Mouse (Mus musculus) gonadal fat pad, adult 2 months (tissue): ENCODE data around the gene Zbp1. TPM values are rescaled to one million over a fixed set of nuclear protein-coding genes. Genes with fewer than 3 reads are reported as not detected.

Experiments
- DNase-seq: peaks from one replicate; pipeline ENCODE4 v3.0.0-alpha.2; 2012; ENCODE audit warnings: low read depth
- polyA plus RNA-seq: library from polyadenylated mRNA; depleted of rRNA; stranded (reverse); fragments of >200 nt; gene quantifications from 2 replicates; pipeline ENCODE4 v1.2.3, GENCODE M21; 2012

Gene Zbp1
- polyA plus RNA-seq, 1 experiment, result 3.3 TPM

GRCm38 (mm10) chr2:173247197-173247596, 28.5 kb upstream of the Zbp1 start:
- DNase-seq, result no peak

GRCm38 (mm10) chr2:173246688-173247087, 28.0 kb upstream of the Zbp1 start:
- no peak for DNase-seq

GRCm38 (mm10) chr2:173245258-173245657, 26.5 kb upstream of the Zbp1 start:
- DNase-seq, result no peak

- no peak for DNase-seq
These were observed 25.4 kb upstream of the Zbp1 start for GRCm38 (mm10) chr2:173244108-173244507.

GRCm38 (mm10) chr2:173243616-173244015, 24.9 kb upstream of the Zbp1 start:
- no peak for DNase-seq

- no peak for DNase-seq
These were observed 24.2 kb upstream of the Zbp1 start for GRCm38 (mm10) chr2:173242874-173243273.

- no peak for DNase-seq
These were observed 22.0 kb upstream of the Zbp1 start for GRCm38 (mm10) chr2:173240738-173241137.

- DNase-seq, result no peak
These were observed 19.8 kb upstream of the Zbp1 start for GRCm38 (mm10) chr2:173238522-173238921.

GRCm38 (mm10) chr2:173235435-173236332, 17.0 kb upstream of the Zbp1 start:
- no peak for DNase-seq

GRCm38 (mm10) chr2:173232766-173233099, 14.0 kb upstream of the Zbp1 start:
- no peak for DNase-seq

GRCm38 (mm10) chr2:173232065-173232765, 13.5 kb upstream of the Zbp1 start:
- DNase-seq, result no peak

- no peak for DNase-seq
These were observed 11.0 kb upstream of the Zbp1 start for GRCm38 (mm10) chr2:173229578-173230224.

GRCm38 (mm10) chr2:173228567-173228966, 9.8 kb upstream of the Zbp1 start:
- no peak for DNase-seq

- DNase-seq, result no peak
These were observed 8.1 kb upstream of the Zbp1 start for GRCm38 (mm10) chr2:173226792-173227191.

- no peak for DNase-seq
These were observed 7.2 kb upstream of the Zbp1 start for GRCm38 (mm10) chr2:173225906-173226305.

- DNase-seq, result no peak
These were observed 6.1 kb upstream of the Zbp1 start for GRCm38 (mm10) chr2:173224832-173225231.

- no peak for DNase-seq
These were observed 5.4 kb upstream of the Zbp1 start for GRCm38 (mm10) chr2:173224097-173224496.

- no peak for DNase-seq
These were observed 4.8 kb upstream of the Zbp1 start for GRCm38 (mm10) chr2:173223496-173223895.

- no peak for DNase-seq
These were observed 2.0 kb upstream of the Zbp1 start for GRCm38 (mm10) chr2:173220754-173221153.

- no peak for DNase-seq
These were observed 682 bp upstream of the Zbp1 start for GRCm38 (mm10) chr2:173219256-173219954.

- DNase-seq, result no peak
These were observed 912 bp downstream of the Zbp1 start for GRCm38 (mm10) chr2:173217763-173218258.

GRCm38 (mm10) chr2:173217246-173217645, 1.5 kb downstream of the Zbp1 start:
- DNase-seq, result no peak
